Mouse (Mus musculus): ENCODE results near the gene Lsm12.

Gene Lsm12

GRCm38 (mm10) chr11:102216056-102216885, 31.2 kb upstream of the Lsm12 start:
- DNase-seq (ENCODE audit: low spot score): no peak

- no peak for DNase-seq (ENCODE audit: low spot score)
These were observed 30.4 kb upstream of the Lsm12 start for GRCm38 (mm10) chr11:102215511-102215910.

- DNase-seq (ENCODE audit: low spot score): no peak
These were observed 29.5 kb upstream of the Lsm12 start for GRCm38 (mm10) chr11:102214430-102215156.

DNA sequence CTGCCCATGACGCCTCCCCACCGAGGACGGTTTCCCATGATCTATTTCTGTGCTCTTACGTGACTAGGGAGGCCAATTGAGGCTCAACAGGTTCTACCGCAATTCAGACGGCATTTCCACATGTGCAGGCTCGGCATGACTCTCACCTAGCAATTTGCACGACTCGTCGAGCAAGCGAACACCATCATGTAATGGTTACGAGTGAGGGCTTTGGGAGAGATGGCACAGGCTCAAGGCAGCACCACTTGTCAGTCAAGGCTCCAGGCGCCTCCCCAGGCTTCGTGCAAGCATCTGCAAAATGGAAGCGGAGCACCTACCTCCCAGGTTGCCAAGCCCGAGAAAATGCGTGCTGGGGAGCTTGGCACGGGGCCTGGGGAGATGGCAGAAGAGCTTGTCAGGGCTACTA, 26.8 kb upstream of the Lsm12 start:
- DNase-seq (ENCODE audit: low spot score): no peak

DNA sequence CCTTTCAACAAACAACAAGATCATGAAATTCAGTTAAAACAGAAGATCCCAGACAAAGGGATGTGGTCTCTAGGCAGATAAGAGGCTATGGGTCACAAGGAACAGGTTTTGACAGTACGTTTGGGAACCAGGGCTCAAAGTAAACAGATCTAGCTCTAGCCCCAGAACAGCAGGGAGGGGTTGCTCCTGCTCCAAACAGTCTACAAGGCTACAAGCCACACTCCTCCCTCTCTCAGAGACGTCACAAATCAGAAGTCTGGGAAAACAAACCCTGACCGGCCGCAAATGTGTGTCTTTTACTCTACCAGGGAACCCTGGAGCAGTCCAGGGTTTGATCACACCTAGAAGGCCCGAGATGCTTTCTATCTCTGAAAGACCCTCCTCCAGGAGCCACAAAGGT, 25.9 kb upstream of the Lsm12 start:
- DNase-seq (ENCODE audit: low spot score): no peak

DNA sequence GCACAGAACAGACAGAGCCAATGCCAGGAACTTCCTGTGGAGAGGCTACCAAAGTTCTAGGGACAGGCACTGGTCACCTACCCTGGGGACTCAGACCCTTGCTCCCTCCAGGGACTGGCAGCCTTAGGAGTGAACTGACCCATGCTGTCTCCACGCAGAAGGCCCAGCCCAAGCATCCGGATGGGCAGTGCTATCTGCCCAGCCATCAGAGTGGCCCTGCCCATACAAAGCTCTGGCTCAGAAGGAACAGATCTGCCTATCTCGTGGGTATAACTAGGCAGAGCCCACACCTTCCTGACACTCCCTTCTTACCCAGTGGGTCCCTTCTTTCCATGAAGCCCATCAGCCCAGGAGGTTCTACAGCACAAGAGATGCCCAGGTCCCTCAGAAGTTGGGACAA, 25.1 kb upstream of the Lsm12 start:
- no peak for DNase-seq (ENCODE audit: low spot score)

DNA sequence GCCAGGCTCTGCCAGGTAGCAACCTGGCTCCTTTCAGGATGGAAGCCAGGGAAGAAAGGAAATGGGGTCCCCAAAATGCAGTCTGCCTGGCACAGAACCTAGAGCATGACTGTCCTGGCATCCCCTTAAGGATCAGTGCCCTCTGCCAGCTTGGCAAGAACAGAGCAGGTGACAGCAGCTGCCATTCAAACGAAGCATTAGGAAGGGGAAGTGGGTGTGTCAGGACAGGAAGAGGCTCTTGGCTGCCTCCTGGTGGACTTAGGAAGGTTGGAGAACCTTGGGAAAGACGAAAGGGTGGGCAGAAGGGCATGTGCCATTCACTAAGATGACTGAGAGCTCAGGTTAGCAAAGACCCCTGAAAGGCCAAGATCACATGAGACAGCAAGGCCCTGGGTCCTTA, 24.6 kb upstream of the Lsm12 start:
- DNase-seq (ENCODE audit: low spot score): peak; percentile 22

DNA sequence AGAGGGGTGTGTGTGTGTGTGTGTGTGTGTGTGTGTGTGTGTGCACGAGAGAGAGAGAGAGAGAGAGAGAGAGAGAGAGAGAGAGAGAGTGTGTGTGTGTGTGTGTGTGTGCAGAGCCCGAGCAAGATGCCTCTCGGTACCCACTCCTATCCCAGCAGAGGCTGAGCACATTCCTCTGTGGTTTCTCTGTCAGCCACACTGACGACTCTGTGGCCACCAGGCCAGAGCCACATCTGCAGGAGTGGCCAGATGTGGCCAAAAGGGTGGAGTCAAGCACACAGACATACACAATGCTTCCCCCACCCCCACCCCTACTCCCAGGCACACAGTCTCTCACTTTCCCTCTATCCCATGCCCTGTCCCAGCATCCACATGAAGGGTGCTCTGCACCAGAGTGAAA, 23.8 kb upstream of the Lsm12 start:
- DNase-seq (ENCODE audit: low spot score): no peak

DNA sequence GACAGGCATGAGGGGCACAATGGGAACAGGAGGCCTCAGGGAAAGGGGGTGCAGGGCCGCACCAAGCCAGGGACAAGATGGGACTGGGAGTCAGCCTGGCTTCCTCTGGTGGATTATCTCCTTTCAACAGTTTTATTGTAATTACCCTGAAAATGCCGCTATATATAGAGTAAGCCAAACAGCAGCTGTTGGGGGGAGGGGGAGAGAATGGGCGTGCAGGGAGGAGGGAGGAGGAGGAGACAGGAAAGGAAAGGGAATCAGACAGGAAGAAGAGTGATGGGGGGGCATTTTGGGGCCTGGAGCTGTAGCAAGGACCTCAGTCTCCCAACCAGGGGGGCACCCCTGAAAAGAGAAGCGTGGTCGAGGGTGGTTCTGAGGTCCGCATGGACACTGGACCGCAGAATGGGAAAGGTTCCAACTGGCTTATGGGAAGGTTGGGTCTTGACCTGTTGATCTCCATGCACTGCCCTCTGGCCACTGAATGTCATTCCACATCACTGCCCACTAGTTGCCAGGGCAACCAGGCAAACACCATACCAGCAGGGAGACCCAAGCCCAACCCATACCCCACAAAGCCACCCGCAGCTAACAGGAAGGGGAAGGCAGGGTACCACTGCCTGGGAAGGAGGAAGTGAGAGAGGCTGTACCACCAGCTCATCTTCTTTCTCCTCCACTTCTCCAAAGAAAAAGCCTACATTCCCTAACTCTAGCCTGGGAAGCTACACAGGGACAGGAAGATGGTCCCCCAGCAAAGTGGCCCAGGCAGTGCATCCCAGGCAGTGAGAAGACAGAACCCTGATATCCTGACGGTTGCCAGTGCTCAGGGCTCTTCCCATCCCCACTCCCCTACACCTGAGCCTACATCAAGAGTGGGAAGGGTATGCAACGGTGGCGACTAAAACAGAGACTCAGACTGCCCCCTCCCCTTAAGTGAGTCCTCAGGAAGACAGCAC, 23.0 kb upstream of the Lsm12 start:
- DNase-seq (ENCODE audit: low spot score): no peak

DNA sequence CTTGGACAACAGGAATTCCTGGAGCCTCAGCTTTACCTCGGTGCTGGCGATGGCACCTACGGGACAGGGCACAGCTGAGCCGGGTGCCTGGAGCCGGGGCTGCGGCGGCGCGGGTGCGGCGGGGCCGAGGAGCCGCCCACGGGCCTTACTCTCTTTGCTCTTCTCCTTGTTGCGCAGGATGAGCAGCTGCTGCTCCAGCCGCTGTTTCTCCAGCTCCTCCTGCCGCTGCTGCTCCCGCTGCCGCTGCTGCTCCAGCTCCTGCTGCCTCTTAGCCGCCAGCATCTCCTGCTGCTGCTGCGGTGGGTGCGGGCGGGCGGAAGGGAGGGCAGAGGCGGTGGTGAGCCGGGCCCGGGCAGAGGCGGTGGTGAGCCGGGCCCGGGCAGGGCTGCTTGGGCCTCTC, 21.4 kb upstream of the Lsm12 start:
- no peak for DNase-seq (ENCODE audit: low spot score)

DNA sequence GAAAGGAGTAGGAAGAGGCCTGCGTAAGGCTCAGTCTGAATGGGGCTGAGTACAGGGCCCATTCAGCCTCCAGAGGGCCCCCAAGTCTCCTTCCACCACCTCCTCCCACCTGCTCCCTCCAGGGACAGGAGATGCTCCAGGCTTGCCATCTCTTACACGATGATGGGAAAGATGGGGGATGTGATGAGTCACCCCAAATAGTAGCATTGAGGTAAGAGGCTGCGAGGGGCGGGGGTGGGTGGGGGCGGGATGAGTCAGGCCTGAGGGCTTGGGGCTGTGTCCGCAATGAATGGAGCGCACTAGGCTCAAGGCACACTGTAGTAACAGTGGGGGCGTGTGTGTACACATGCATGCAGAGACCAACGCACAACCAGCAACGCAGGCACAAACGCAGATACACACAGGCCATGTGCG, 16.3 kb upstream of the Lsm12 start:
- no peak for DNase-seq (ENCODE audit: low spot score)

DNA sequence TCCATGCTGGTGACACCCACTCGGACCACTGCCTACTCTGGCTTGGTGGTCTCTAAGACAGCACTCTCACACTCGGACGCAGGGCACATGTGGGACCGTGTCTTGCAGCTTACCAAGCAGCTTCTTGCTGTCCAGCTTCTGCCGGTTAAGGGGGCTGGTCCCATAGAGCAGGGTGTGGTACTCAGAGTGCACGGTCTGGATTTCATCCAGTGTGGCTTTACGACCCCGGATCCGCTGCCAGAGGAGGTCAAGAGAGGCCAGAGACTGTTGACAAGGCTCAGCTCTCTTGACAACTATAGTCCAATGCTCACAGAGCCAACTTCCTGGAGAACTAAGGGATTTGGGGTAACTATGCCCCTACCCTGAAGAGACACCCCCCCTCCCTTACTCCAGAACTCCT, 14.8 kb upstream of the Lsm12 start:
- DNase-seq (ENCODE audit: low spot score): no peak

GRCm38 (mm10) chr11:102198245-102198644, 13.1 kb upstream of the Lsm12 start:
- no peak for DNase-seq (ENCODE audit: low spot score)

- no peak for DNase-seq (ENCODE audit: low spot score)
These were observed 11.1 kb upstream of the Lsm12 start for GRCm38 (mm10) chr11:102196018-102196797.

GRCm38 (mm10) chr11:102193657-102194440, 8.8 kb upstream of the Lsm12 start:
- no peak for DNase-seq (ENCODE audit: low spot score)

DNA sequence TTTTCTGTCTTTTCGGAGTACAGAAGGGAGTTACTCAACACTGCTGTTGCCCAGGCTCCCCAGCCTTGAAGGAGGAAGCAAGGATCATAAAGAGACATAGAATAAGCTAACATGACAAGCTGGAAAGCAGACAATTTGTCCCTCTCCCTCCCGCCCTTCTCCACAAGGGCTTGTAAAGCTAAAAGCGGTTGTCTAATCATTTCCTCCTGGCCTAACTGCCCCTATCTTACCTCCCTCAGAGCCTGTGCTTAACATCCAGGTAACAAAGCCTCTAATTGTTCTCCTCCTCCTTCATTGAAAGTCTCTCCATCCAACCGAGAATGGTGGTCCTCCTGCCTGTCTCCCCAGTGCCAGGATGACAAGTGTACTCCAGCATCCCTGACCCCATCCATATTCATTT, 5.8 kb upstream of the Lsm12 start:
- DNase-seq (ENCODE audit: low spot score): no peak

DNA sequence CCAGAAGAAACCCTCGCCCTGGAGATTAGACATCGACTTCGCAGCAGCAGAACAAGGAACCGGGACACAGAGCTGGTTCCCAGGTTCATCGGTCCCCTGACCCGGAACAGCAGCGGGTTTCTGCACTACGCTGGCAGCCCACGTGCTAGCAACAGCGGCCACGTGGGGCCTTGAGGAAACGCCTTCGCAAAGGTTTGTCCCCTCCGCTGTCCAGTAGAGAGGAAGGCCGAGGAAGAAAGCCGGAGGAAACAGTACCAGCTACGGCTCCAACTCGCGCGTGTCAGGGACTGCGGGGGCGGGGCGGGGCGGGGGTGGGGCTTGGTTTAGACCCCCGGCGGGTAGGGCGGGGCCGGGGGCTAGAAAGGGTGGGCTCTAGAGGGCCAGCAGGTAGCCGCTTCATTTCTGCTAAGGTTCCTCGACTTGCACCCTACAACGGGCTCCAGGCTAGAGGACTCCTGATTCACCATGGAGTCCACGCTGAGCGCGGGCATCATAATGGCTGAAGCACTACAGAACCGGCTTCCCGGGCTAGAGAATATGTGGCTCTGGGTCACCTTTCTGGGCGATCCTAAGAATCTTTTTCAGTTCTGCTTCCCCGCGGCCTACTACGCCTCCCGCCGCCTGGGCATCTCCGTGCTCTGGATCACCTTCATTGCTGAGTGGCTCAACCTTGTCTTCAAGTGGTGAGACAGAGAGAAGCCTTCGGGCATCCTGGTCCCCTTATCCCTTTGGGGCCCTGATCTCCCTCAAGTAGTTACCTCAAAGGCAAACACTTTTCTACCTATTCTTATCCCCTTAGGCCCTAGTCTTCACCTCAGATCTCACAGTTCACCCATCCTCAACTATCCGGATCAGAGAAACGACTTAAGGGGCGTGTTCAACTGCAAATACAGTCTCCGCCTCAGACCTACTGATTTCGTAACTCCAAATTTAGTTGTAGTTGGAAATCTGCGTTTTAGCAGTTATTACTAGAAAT, 4.7 kb upstream of the Lsm12 start, which contains the start of gene G6pc3:
Gene G6pc3, plus strand, starts transcription at position 160 of the 976 bp plus-strand sequence.
- peak; percentile 70 for DNase-seq (ENCODE audit: low spot score)

DNA sequence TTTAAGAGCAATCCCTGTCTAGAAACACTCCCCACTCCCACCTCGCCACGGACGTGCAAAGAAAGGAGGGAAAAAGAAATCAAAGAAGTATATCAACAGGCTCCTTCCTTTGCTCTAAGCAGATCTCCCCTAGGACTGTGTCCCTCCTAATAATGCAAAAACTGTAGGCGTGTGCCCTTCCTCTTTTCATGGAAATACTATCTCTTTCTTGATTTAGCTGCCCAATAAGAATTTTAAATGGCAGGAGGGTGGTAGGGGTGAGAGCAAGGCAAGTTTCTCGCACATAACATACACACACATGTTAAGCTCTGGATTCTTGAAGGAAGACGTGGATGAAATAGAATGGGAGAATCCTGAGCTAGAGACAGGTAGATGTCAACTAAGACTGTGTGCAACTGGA, 3.9 kb upstream of the Lsm12 start:
- DNase-seq (ENCODE audit: low spot score): no peak

GRCm38 (mm10) chr11:102186235-102186634, 1.1 kb upstream of the Lsm12 start:
- DNase-seq (ENCODE audit: low spot score): no peak

All from T-cell, adult 2 months (primary cell).